Mouse (Mus musculus): ENCODE data around the gene Trim8.

DNA sequence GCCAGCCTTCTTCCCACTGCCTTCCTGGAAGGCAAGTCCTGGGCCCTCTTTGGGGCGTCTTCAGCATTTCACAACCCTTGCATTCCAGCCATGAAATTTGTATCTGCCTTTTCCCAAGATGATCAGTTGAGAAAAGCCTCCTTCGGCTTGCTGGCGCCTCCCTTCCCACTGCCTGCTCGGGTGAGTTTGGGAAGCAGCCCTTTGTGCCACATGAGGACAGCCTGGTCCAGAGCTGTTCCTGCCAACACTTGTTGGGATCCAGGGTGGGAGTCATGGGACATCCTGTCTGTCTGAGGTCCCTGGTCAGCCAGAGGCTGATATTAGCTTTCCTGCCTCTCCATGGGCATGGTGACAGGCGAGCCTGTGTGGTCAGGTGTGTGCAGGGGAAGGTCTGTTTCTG is 43.7 kb upstream of the Trim8 start:
- TF ChIP-seq GATA1 (IDR thresholded peaks at IDR 0.05; ENCODE audit: low read length), result no peak
- no peak for TF ChIP-seq TAL1 (IDR thresholded peaks at IDR 0.05; ENCODE audit: low read length)

Data from erythroblast, embryonic 14.5 days (primary cell).